Mouse (Mus musculus): ENCODE data around the gene Ufc1.
A peak's percentile ranks its signal among the peaks of the same experiment; 100 is the strongest.

- TF ChIP-seq CHD2 (IDR thresholded peaks at IDR 0.05; ENCODE audit: low read length) (no peak), TCF12 (IDR thresholded peaks at IDR 0.05; ENCODE audit: low read depth, low read length) (no peak), CTCF (IDR thresholded peaks at IDR 0.05 in 2 of 3, conservative IDR thresholded peaks at IDR 0.05 in 1 of 3; ENCODE audit: control insufficient read depth in 1 of 3, insufficient read depth in 1 of 3, low read depth in 2 of 3, low read length in 3 of 3, poor library complexity in 1 of 3, severe bottlenecking in 1 of 3) (no peak), POLR2A (IDR thresholded peaks at IDR 0.05; ENCODE audit: control insufficient read depth in 1 of 2, insufficient read depth in 1 of 2, low read depth in 1 of 2, low read length in 2 of 2, poor library complexity in 1 of 2) (peak in 1 of 2 experiments; percentile 24; a peak in 1 of 4 replicates), USF1 (IDR thresholded peaks at IDR 0.05; ENCODE audit: low read depth, low read length) (no peak), E2F4 (IDR thresholded peaks at IDR 0.05; ENCODE audit: borderline replicate concordance, low read depth, low read length) (no peak), ZC3H11A (IDR thresholded peaks at IDR 0.05; ENCODE audit: low read depth, low read length) (no peak), TAL1 (IDR thresholded peaks at IDR 0.05; ENCODE audit: low read length) (no peak), SIN3A (IDR thresholded peaks at IDR 0.05; ENCODE audit: low read length) (no peak), USF2 (IDR thresholded peaks at IDR 0.05; ENCODE audit: borderline replicate concordance in 1 of 2, insufficient read depth in 1 of 2, low read depth in 1 of 2, low read length in 2 of 2) (no peak), MAX (IDR thresholded peaks at IDR 0.05; ENCODE audit: low read length) (no peak)
These were observed 20.7 kb downstream of the Ufc1 start for GRCm38 (mm10) chr1:171274171-171274570.

All from MEL (cell line).